Mouse (Mus musculus) E14TG2a.4 (cell line): ENCODE results near the gene Btf3l4.

Source experiments
- CTCF ChIP-seq: conservative IDR thresholded peaks from 2 replicates; pipeline ENCODE4 v1.5.1; 2014; ENCODE audit warnings: low read length
- NANOG ChIP-seq: IDR thresholded peaks from 2 replicates; pipeline ENCODE4 v1.6.1; 2014; ENCODE audit warnings: borderline replicate concordance, low read length, mixed read lengths
- POU5F1 ChIP-seq: IDR thresholded peaks from 2 replicates; pipeline ENCODE4 v1.6.1; 2014; ENCODE audit warnings: low read length, borderline replicate concordance

DNA sequence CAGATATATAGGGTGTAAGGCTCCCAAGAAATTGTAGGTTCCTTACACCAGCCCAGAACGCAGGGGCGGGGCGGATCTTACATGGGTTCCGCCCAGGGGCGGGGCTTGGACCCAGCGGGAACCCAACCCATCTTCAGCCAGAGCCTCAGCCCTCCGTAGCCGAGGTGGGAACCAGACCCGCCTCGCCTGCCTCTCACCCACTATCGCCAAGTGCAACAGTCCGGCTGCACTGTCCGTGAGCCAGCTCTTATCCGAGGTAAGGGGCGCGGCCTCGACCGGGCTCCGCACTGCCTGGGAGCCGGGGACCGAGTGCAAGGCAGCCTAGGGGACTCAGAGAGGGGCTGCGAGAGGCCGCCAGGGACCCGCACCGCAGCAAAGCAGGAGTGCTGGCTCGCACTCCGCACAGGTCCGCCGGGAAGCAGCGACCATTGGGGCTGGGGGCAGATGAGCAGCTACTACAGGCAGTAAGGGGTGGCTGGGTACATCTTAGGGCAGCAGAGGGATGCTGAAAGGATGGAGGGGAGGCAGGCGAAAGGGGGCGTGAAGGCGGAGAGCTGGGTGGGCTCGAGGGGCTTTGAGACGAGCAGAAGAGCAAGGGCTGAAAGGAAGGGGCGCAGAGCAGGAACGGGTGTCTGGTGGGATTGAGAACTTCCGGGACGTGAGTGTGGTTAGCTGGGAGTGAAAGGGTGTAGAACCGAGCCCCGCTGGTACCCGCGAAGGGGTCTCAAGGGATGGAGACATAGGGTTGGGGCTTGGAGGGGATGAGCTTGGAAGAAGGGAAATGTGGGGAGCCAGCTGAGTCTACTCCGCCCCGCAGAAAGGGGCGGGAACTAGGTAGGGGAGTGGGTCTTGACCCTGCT is 45.8 kb upstream of the Btf3l4 start, which contains the start of gene Rab3b:
- no peak for TF ChIP-seq CTCF
- no peak for TF ChIP-seq POU5F1
- TF ChIP-seq NANOG: no peak
